Mouse (Mus musculus) thymus, postnatal 14 days (tissue): ENCODE data around the gene Stk11.

Experiments
- DNase-seq: peaks from one replicate; pipeline ENCODE4 v3.0.0; 2021

Gene Stk11

DNA sequence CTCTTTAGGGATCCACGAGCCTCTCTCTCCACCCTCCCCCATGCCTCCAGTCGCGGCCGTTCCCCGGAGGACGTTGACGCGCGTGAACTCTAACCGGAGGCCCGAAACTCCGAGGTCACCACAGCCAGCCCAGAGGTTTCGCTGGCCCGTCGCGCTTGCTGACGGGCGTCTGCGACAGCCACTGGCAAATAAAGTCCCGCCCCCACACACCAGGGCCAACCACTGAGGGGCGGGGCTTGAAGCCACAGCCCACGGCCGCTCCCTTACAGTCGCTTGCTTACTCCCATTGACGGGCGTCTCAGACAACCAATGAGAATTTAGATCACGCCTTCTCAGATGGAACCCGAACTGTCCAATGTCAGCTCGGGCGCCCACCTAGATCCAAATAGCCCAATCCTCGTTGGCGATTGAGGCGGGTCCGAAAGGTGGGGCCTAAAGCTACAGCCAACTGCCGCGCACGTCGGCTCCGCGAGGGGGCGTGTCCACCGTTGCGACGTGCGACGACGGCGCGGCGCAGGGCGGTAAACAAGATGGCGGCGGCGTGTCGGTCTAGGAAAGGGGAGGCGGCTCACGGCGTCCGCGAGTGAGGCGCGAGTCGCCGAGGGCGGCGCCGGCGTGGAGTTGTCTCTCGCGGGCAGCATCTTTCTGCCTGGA lies at the start of gene Stk11:
Stk11 (plus strand) TSS at position 514 of the 654 bp plus-strand sequence.
- peak; percentile 99 for DNase-seq

DNA sequence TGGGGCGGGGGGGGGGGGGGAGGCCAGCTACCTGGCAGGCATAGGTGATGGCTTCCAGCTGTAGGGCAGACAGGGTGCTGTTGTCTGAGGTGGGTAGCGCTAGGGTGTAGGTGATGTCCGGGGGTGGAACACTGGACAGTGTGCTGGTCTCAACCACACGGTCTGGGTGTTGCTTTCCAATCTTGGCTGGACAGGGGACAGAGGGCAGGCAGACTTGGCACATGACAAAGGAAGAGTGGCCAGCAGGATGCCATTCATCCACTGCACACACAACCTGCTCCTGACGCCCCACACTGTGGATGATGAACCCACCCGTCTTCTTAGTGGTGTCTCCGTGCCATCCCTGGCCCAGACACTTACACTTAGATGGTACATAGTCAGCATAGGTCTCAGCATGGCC lies 46.4 kb upstream of the Stk11 start:
- no peak for DNase-seq

DNA sequence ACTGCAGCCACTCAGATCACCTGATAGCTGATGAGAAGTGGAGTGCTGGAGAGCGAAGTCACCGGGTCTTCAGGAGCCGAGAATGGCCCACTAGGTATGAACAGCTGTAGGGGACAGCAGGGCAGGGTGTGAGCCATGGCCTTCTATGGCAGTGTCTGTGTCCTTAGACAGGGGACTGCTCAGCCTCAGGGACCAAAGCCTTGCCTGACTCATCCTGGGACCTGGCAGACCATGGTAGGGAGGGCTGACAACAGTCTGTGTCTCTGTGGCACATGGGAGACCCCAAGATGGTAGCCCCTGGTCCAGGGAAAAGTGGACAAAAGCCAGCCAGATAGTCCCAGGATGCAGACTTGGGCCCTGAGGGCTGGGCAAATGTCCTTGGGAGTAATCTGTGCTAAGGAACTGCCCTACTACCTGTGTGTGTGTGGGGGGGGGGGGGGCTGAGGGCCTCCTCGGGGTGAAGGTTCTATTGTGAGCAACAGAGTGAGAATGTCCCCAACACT lies 45.6 kb upstream of the Stk11 start:
- no peak for DNase-seq

DNA sequence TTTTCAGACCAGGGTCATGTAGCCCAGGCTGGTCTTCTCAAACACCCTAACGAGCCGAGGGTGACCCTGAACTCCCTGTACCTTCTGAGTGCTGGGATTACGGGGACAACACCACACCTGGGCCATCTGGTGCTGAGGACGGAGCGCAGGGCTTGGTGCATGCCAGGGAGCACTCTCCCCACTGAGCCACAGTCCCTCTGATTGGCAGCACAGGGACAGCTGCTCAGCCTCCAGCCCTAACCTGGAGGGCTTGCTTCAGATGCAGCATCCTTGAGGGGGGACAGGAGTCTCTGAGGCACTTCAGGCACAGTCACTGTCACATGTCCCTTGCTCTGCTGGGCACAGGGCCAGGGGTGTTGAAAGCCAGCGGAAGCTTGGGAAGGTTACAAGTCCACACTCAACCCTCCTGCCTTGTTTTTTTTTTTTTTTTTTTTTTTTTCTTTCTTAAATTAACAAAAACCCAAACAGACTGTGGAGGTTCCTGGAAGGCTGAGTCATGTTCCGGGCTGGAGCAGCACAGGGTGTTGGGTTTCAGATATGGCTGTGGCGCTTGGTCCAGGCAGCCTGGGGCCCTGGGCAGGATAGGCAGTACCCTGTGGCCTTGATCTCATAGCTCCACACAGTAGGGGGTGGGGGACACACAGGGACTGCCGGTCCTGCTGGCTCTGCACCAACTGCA lies 44.6 kb upstream of the Stk11 start:
- no peak for DNase-seq

DNA sequence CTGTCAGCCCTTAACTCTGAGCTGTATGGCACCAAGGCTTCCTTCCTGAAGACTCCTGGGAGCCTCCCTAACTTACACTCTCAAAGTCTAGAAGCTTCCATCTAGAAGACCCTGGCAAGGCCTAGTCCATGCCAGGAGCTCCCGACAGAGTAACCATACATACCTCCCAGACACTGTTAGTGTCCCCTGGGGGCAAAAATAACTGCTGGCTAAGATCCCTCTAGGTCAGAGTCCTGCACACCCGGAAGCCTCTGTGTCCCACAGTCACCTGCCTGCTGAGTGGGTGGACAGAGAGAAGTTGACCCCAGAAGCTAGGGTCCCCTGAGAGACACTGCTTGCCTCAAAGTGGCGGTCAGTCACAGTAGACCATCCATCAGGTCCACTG lies 44.1 kb upstream of the Stk11 start:
- no peak for DNase-seq

DNA sequence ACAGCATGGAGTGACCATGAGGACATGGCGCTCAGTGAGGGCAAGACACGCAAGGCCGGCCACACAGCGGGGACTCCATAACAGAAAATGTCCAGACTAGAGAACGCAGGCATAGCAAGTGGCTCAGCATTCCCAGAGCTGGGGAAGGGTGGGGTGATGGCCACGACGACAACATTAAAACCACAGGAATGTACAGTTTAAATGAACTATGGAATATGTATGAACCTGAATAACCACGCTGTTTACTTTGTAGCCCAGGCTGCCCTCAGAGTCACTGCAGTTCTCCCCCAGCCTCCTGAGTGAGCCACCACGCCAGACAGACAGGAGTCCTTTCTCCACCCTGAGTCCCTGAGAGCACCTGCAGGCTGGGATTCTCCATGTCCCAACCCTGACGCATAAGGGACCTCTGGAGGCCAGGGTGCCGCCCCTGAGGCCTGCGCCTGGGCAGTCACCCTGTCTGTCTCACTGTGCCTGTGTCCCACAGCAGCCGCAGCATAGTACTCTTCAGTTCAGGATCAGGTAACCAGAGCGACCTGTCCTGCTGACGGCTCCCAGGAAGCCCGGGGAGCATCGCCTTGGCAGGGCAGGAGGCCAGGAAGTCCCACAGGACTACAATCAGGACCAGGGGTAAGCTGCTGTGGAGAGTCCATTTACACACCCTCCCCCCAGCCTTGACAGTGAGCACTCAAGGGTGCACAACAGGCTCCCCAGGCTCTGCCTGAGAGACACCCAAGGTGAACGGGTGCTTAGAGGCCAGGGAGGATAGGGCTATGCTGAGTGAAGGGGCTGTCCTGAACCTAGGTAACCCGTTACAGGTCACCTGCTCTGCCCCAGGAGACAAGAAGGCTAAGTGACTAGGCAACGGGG lies 42.7 kb upstream of the Stk11 start:
- no peak for DNase-seq

DNA sequence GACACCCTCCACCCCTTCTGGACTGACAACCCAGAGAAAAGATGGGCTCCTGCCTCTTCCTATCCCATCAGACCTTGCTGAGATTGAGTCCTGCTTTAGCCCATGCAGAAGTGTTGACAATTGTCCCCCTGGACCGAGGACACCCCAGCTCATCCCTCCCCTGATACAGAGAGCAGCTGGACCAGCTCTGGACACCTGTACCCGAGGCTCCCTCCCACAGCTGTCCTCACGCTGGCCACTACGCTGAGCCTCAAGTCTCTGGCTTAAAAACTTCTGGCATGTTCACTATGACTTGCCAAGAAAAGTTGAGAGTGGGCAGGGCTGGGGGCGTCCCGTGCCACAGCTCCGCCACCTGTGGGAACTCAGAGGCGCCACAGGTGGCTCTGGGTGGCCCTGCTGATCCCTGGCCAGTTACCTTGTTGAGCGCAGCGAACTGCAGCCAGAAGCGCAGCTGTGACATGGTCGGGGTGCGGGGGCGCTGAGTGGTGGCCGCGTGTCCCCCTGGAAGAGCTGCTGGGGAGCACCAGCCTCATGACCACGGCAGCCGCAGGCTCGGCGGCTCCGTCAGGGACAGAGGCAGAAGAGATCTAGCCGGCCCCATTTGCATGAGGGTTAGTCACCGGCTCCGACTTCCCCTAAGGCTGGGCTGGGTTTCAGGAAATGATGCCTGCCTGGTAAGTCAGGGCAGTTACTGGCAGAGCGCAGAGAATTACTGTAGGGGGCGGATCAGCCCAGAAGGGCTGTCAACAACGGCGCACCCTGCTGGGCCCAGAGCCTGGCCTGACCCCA lies 40.6 kb upstream of the Stk11 start:
- DNase-seq: peak; percentile 84

DNA sequence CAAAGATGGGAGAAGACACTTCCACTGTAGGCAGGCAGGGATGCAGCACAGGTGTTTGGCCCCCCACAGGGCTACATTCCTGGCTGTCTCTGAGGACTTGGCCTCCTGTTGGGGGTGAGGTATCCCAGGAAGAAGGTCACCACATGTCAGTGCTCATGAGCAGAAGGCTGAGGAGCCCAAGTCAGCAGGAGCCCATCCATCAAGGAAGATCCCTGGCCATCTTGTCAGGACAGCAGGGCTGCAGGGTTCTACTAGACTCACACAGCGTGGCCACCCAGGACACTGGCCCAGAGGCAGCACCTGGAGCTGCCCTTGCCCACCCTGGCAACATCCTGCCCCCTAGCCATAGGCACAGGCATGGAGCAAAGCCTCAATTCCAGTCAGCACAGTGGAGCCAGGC lies 39.7 kb upstream of the Stk11 start:
- DNase-seq: no peak

DNA sequence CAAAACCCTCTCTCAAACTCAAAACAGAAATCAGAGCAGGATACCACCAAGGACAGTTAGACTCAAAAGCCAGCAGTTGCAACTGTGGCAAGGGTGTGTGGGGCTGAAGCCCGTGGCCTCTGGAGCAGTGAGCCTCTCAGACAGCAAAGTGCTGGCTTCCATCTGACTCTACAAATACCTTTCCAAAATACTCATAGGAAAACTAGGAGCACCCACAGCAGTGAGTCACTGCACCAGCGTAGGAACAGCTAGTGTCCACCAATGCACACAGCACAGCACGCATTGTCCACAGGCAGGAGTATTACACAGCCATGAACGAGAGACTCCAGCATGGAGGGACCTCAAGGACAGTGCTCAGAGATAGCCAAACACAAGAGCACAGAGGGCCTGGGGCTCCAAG lies 39.2 kb upstream of the Stk11 start:
- no peak for DNase-seq

DNA sequence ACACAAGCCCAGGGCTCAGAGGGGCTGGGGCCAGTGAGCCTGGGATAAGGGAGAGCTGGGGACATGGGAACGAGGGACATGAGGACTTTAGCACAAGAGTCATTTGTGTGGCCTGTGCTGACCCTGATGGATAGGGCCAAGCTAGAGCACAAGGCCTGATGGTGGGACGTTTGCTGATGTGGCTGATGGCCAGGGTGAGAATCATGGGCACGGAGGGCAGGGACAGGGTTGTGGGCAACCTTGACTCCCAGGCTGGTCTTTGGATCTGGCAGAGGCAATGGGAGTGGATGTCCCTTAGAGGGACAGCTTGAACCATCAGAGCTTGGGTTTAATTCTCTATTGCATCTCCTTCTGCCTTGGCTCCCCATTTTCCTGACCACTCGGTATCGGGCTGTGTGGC lies 38.3 kb upstream of the Stk11 start:
- no peak for DNase-seq

DNA sequence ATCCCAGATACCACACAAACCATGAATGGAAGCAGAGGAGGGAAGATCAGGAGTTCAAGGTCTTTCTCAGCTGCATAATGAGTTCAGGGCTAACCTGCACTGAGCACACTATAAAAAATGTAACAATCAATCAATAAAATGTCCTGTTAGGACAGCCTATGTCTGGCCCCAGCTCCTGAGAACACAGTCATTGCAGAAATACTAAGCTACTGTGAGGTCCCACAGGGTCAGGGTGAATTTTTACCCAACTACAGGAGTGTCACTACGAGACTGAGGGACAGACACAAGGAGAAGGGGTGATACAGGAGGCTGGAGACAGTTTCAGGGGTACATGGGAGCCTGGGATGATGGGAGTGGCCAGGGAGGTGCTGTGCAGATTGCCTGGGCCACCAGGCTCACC lies 37.2 kb upstream of the Stk11 start:
- DNase-seq: no peak

DNA sequence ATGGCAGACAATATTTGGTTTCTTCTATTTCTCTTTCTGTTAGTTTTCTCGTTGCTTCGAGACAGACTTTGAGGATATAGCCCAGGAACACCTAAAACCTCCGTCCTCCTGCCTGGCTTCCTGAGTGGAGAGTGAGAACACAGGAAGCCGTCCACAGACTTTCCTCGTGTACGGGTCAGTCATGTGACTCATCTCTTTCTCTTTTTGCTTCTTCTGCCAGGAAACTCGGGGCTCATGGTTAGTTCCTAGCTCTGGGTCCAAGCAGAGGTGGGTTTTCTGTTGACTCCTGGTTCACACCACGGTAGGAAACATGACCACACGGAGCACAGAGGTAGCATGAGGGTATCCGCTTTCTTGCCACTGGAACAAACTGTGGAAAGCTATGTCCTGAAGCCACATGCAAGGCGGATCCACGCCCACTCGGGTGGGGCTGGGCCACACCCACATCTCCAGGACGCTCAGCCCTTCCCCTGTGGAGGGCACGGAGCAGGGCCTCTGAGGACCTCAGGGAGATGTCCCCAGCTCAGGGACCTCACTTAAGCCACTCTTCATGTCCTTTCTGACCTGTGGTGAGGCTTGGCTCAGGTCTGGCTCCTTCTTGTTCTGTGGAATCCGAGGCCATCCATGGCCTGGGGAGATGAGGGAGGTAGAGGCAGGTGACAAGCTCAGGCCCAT lies 35.1 kb upstream of the Stk11 start:
- DNase-seq: no peak

DNA sequence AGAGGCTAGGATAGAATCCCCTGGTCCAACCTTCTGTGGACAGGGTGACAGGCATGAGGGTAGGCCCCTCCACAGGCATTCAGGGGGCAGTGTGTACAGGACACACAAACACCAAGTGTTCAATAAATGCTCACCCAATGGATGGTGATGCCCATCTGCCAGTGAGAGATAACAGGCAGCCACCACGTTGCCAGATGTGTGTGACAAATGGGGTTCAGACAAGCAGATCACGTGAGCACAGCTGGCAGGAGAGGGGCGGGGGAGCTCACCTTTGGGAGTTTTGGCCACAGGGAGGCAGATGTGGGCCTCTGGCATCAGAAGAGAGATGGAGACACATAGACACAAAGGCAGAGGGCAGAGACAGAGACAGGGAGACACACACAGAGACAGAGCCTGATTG lies 34.5 kb upstream of the Stk11 start:
- no peak for DNase-seq

DNA sequence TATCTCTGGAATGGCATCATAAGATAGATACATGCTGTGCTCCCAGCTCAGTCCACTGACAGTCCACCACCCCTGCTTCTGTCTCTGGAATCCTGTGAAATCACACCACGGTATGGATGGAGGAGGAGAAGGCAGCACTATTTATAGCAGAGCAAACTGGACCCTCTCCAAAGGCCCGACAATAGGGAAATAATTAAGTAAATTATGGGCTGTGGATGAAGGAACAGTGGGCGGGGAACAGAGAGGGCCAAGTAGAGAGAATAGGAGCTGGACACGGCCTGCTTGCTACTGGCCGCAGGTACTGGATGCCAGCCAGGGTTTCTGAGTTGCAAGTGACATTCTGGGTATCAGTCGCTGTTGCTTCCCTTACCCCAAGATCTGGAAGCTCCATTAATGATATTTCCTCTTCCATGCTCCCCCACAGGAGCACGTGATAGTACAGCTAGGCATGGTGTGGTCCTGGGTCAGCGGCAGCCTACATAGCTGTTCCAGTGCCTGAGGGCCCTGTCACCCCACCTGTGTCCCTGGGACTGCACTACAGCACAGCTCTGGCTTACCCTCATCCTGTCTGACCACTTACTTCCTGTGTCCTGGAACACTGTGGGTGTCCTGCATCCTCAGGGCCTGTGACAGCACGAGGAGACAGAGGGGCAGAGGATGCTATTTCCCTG lies 30.7 kb upstream of the Stk11 start:
- DNase-seq: no peak

DNA sequence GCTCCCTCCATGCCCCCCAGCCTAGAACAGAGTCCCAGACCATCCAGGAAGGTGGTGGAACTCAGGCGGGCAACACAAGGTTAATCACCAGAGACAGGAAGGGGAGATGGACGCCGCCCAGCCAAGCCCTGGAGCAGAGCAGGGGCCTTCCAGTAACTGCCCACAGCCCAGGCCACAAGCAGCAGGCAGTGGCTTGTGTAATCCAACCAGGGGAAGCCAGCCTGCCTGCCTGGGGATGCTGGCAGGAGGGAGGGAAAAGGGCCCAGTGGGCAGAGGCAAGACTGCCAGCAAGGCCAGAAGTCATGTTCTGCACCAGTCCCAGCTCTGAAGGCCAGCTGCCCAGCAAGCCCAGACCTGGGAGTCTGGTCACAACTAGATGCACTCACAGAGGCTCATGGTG lies 28.8 kb upstream of the Stk11 start:
- no peak for DNase-seq

DNA sequence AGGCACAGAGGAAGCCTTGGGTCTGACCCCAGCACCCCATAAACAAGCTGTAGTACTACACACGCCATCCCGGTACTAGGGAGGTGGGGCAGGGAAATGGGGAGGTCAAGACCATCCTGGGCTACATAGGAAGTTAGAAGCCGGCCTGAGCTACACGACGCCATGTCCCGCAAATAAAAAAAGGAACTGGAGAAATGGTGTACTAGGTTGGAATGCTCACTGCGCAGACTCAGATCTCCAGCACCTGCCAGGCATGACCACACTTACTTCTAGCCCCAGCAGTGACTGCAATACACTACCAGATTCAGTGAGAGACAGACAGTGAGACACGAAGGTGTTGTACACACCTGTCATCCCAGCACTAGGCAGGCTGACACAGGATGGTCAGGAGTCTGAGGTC lies 28.1 kb upstream of the Stk11 start:
- DNase-seq: no peak

DNA sequence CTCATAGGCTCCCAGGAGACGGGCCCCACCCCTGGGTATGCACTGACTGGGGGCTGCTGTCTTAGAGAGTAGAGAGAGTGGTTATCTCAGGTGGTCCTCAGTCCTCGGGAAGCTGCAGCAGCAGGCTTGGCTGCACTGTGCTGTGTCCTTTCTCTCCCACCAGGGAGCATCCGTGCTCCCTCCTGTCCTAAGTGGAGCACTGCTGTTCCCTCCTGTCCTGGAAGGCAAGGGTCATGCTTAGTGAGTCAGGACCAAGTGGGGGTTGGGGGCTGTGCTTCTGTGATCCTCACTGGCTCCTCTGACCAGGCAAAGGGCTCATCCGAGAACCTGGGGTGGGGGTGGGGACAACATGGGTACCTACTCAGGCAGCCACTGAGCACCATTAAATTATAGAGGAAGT lies 26.5 kb upstream of the Stk11 start:
- DNase-seq: no peak

DNA sequence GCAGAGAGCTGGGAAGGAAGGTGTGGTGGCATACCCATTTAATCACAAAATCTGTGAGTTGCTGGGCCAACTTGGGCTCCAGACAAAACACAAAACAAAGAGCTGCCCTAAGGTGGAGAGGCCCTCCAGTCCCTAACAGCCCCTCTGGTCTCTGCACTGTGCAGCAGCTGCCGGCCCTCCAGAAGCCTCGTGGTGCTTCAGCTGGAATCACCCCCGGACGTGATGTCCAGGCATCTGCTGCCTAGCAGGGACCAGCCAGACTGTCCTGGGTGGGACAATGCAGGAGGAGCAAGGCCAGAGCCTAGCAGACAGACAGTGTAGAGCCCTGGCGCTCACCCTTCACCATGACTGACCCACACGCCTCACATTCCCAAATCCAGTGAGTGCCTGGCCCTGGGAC lies 24.1 kb upstream of the Stk11 start:
- DNase-seq: no peak

DNA sequence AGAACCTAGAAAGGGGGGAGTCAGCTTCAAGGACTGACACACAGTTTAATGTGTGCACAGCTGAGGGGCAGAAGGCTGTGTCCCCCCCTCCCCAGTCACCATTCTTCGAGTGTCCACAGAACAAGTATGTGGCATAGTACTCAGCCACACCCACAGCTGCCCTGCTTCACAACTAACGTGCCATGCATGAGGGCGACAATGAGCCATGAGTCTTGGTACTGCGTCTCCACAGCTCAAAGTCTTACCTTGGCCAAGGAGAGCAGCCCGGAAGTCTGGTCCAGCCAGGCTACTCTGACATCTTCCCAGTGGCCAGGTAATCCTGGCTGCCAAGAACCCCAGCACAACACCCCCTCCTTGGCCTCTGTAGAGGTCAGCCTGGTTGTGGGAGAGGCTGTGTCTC lies 22.9 kb upstream of the Stk11 start:
- DNase-seq: no peak

DNA sequence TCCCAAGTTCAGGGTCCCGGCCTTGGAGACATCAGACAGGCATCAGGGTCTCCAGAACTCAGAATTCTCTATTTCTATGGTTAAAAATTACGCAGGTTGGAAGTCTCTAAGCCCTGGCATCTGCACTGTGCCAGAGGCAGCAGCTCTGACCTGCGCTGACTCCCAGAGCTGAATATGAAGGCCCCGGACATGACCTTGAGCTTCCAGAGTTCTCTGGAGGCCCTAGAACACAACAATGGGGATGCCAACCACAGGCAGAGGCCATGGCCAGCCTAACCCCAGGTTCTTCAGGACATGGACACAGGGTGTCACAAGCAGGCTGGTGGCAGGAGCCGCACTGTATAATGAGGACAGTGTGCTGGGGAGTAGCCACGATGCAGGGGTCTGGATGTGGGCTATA lies 21.5 kb upstream of the Stk11 start:
- no peak for DNase-seq

DNA sequence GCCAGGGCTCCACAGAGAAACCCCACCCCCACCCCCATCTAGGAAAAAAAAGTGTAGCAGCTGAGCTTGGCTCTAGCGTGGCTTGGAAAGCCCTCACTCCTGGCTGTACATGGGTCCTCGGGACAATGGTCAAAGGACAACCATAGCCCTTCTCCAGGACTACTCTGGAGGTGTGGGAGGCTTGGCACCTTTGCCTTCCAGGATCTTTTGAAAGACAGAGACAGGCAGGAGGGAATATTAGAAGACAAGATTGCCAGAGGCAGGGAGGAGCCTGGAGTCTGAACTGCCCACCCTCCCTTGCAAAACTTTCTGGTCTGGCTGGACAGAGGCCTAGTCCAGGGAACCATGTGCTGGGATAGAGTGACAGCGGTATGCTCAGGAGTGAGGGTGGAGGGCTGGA lies 20.9 kb upstream of the Stk11 start:
- no peak for DNase-seq

DNA sequence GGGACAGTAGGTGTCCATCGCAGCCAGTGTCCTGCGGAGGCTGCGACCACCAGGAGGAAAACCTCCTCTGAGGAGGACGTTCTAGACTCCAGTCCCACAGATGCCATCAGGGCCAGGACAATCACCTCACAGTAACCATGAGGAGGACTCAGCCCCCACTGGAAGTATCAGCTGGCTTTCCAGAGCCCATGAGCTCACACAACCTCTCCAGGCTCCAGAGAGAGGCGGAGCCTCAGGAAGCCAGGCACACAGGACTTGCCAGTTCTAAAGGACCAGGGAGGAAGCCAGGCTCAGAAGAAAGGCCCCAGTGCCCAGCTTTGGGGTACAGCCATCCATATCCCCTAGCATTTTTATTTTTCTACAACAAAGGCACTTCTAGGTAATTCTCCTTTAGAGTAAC lies 20.1 kb upstream of the Stk11 start:
- DNase-seq: no peak
